Mouse (Mus musculus): ENCODE measurements around the gene B230104I21Rik. TPM values are rescaled to one million over a fixed set of nuclear protein-coding genes. Genes with fewer than 3 reads are reported as not detected.

The B230104I21Rik gene
- polyA plus RNA-seq, 1 experiment from 2014 or later, result 0.27 TPM

DNA sequence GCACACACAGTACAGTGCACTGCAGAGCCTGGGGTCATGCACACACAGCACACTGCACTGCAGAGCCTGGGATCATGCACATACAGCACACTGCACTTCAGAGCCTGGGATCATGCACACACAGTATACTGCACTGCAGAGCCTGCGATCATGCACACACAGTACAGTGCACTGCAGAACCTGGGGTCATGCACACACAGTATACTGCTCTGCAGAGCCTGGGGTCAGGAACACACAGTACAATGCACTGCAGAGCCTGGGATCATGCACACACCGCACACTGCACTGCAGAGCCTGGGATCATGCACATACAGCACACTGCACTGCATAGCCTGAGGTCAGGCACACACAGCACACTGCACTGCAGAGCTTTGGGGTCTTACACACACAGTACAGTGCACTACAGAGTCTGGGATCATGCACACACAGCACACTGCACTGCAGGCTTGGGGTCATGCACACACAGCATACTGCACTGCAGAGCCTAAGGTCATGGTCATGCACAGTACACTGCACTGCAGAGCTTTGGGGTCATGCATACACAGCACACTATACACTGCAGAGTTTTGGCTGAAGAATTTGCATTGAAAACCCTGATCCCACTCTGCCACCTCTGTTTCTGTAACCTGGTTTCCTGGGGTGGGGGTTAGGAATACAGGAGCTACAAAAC, 23.6 kb upstream of the B230104I21Rik start:
- DNase-seq (ENCODE audit: low spot score) (no peak), ATAC-seq (ENCODE audit: insufficient read depth, low FRiP score, low TSS enrichment) (no peak)
- Histone ChIP-seq H3K27ac (ENCODE audit: low read depth, low read length) (no peak overlapping the region), H3K4me1 (ENCODE audit: control insufficient read depth, insufficient read depth, low read length) (no peaks in the 10 kb centered on the region), H3K4me3 (ENCODE audit: low read depth, low read length) (no peak overlapping the region), H3K9ac (ENCODE audit: low read length) (no peak overlapping the region), H3K9me3 (ENCODE audit: control insufficient read depth, low read length) (no peaks in the 10 kb centered on the region), H3K36me3 (ENCODE audit: control insufficient read depth, insufficient read depth, low read length) (no peaks in the 10 kb centered on the region), H3K4me2 (ENCODE audit: low read depth) (no peak overlapping the region), H3K27me3 (ENCODE audit: control insufficient read depth, insufficient read depth, low read length) (no peaks in the 10 kb centered on the region)
- 88% methylated on average over 2 of the region's 2 CpGs for WGBS

DNA sequence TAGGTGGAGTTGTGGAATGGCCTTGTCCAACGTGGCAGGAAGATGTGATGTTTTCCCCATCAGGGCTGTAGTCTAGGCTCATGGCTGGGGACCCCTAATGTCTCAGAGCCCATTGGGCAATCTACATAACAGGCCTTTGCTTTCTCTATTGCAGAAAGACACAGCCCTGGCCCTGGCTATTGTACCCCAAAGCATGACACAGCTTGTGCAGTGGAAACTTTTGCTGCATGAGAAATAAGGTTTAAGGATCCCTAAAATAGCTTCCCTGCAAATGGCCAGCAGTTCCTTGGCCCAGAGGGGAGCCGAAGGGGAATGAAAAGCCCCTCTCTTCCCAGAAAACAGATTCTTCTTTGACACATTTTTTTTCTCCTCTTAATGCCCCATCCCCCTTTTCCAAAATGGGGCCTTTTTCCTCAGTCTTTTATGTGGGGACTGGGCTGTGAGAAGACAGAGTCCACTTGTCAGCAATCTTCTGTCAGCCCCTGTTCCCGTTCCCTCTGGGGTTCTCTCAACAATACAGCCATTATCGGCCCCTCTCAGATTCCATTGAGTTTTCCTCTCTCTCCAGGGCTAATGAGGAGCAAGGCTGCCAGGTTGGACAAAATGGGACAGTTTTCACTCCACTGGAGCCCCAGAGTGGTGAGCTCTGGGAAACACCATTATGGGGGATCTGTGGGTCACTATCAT, 22.8 kb upstream of the B230104I21Rik start:
- H3K4me3 ChIP-seq (ENCODE audit: low read depth, low read length), result no peak overlapping the region
- no peak overlapping the region for H3K27ac ChIP-seq (ENCODE audit: low read depth, low read length)
- H3K4me2 ChIP-seq (ENCODE audit: low read depth), result no peak overlapping the region
- H3K4me1 ChIP-seq (ENCODE audit: control insufficient read depth, insufficient read depth, low read length), result no peaks in the 10 kb centered on the region
- no peaks in the 10 kb centered on the region for H3K36me3 ChIP-seq (ENCODE audit: control insufficient read depth, insufficient read depth, low read length)
- no peak for ATAC-seq (ENCODE audit: insufficient read depth, low FRiP score, low TSS enrichment)
- no peak overlapping the region for H3K9ac ChIP-seq (ENCODE audit: low read length)
- 44% methylated on average over 4 of the region's 4 CpGs for WGBS
- H3K9me3 ChIP-seq (ENCODE audit: control insufficient read depth, low read length), result no peaks in the 10 kb centered on the region
- DNase-seq (ENCODE audit: low spot score), result no peak
- no peaks in the 10 kb centered on the region for H3K27me3 ChIP-seq (ENCODE audit: control insufficient read depth, insufficient read depth, low read length)

DNA sequence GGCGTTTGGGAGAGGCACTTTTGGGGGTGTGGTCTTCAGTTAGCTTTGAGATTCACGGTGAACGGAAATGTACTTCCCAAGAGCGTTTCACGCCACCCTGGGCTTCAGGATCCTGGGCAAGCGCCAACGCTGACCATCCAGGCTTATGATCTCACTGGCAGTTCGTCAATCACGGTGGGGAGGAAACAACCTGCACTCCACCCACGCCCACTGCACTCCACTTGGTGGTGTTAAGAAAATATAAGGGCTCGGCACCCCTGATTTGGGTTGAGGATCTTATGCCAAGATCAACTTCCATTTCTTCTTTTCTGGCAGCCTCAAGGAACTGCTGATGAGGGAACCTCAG, 22.3 kb upstream of the B230104I21Rik start:
- H3K36me3 ChIP-seq (ENCODE audit: control insufficient read depth, insufficient read depth, low read length), result no peaks in the 10 kb centered on the region
- no peak overlapping the region for H3K27ac ChIP-seq (ENCODE audit: low read depth, low read length)
- 71% methylated on average over 11 of the region's 11 CpGs for WGBS
- no peak for DNase-seq (ENCODE audit: low spot score)
- H3K27me3 ChIP-seq (ENCODE audit: control insufficient read depth, insufficient read depth, low read length), result no peaks in the 10 kb centered on the region
- no peak for ATAC-seq (ENCODE audit: insufficient read depth, low FRiP score, low TSS enrichment)
- H3K9ac ChIP-seq (ENCODE audit: low read length), result no peak overlapping the region
- H3K4me1 ChIP-seq (ENCODE audit: control insufficient read depth, insufficient read depth, low read length), result no peaks in the 10 kb centered on the region
- no peak overlapping the region for H3K4me3 ChIP-seq (ENCODE audit: low read depth, low read length)
- no peak overlapping the region for H3K4me2 ChIP-seq (ENCODE audit: low read depth)
- no peaks in the 10 kb centered on the region for H3K9me3 ChIP-seq (ENCODE audit: control insufficient read depth, low read length)

- Histone ChIP-seq H3K9ac (ENCODE audit: low read length) (no peak overlapping the region), H3K4me1 (ENCODE audit: control insufficient read depth, insufficient read depth, low read length) (peaks cover 13% of the 10 kb centered on the region), H3K27ac (ENCODE audit: low read depth, low read length) (no peak overlapping the region), H3K4me3 (ENCODE audit: low read depth, low read length) (no peak overlapping the region), H3K27me3 (ENCODE audit: control insufficient read depth, insufficient read depth, low read length) (peaks cover 10% of the 10 kb centered on the region; the same call in 1 of the 2 replicates), H3K36me3 (ENCODE audit: control insufficient read depth, insufficient read depth, low read length) (no peaks in the 10 kb centered on the region), H3K9me3 (ENCODE audit: control insufficient read depth, low read length) (no peaks in the 10 kb centered on the region), H3K4me2 (ENCODE audit: low read depth) (no peak overlapping the region)
- 50% methylated on average over 4 of the region's 4 CpGs for whole genome bisulfite sequencing
- DNase-seq (ENCODE audit: low spot score), result no peak
- ATAC-seq (ENCODE audit: insufficient read depth, low FRiP score, low TSS enrichment), result no peak
Measured at GRCm38 (mm10) chr4:154325410-154325809, 10.5 kb upstream of the B230104I21Rik start.

- DNase-seq (ENCODE audit: low spot score), result no peak
- 9% methylated on average over 10 of the region's 20 CpGs for WGBS
- Histone ChIP-seq H3K4me2 (ENCODE audit: low read depth) (no peak overlapping the region), H3K27me3 (ENCODE audit: control insufficient read depth, insufficient read depth, low read length) (peaks cover 10% of the 10 kb centered on the region; the same call in 1 of the 2 replicates), H3K9ac (ENCODE audit: low read length) (no peak overlapping the region), H3K36me3 (ENCODE audit: control insufficient read depth, insufficient read depth, low read length) (no peaks in the 10 kb centered on the region), H3K9me3 (ENCODE audit: control insufficient read depth, low read length) (no peaks in the 10 kb centered on the region), H3K4me1 (ENCODE audit: control insufficient read depth, insufficient read depth, low read length) (peaks cover 40% of the 10 kb centered on the region), H3K27ac (ENCODE audit: low read depth, low read length) (no peak overlapping the region), H3K4me3 (ENCODE audit: low read depth, low read length) (no peak overlapping the region)
- ATAC-seq (ENCODE audit: insufficient read depth, low FRiP score, low TSS enrichment), result no peak
Measured at GRCm38 (mm10) chr4:154328431-154328830, 7.5 kb upstream of the B230104I21Rik start.

GRCm38 (mm10) chr4:154328836-154329235, 7.1 kb upstream of the B230104I21Rik start:
- peak; percentile 53; the same call in 1 of the 2 replicates for ATAC-seq (ENCODE audit: insufficient read depth, low FRiP score, low TSS enrichment)
- peaks cover 10% of the 10 kb centered on the region; the same call in 1 of the 2 replicates for H3K27me3 ChIP-seq (ENCODE audit: control insufficient read depth, insufficient read depth, low read length)

DNA sequence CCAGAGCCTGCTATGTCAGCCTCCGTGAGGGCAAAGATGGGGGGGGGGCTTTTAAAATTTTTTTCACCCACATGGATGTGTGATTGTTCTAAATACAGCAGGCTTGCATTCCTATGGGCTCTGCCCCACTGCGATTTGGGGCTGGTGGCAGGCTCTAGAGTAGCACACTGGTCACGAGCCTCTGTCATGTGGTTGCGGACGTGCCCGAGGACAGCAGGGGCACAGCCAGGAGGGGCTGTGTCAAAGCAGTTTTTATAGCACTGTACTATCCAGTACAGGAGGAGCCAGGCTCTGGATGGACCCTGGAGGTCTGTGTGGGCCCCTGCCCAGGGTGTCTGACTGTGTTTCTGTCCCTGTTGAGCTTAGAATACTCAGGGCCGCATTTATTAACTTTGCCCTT, 5.9 kb upstream of the B230104I21Rik start:
- H3K9ac ChIP-seq (ENCODE audit: low read length), result no peak overlapping the region
- peaks cover 52% of the 10 kb centered on the region for H3K4me1 ChIP-seq (ENCODE audit: control insufficient read depth, insufficient read depth, low read length)
- H3K4me3 ChIP-seq (ENCODE audit: low read depth, low read length), result no peak overlapping the region
- H3K27ac ChIP-seq (ENCODE audit: low read depth, low read length), result no peak overlapping the region; the same call in 1 of the 2 replicates
- no peaks in the 10 kb centered on the region for H3K36me3 ChIP-seq (ENCODE audit: control insufficient read depth, insufficient read depth, low read length)
- no peak overlapping the region for H3K4me2 ChIP-seq (ENCODE audit: low read depth)
- H3K27me3 ChIP-seq (ENCODE audit: control insufficient read depth, insufficient read depth, low read length), result peaks cover 10% of the 10 kb centered on the region; the same call in 1 of the 2 replicates
- 78% methylated on average over 7 of the region's 7 CpGs for WGBS
- DNase-seq (ENCODE audit: low spot score) (no peak), ATAC-seq (ENCODE audit: insufficient read depth, low FRiP score, low TSS enrichment) (no peak)
- no peaks in the 10 kb centered on the region for H3K9me3 ChIP-seq (ENCODE audit: control insufficient read depth, low read length)

More at GRCm38 (mm10) chr4:154328836-154329235, 7.1 kb upstream of the B230104I21Rik start:
- DNase-seq (ENCODE audit: low spot score), result peak; percentile 83
- no peak overlapping the region for H3K4me2 ChIP-seq (ENCODE audit: low read depth)
- peaks cover 45% of the 10 kb centered on the region for H3K4me1 ChIP-seq (ENCODE audit: control insufficient read depth, insufficient read depth, low read length)
- H3K27ac ChIP-seq (ENCODE audit: low read depth, low read length), result no peak overlapping the region
- H3K36me3 ChIP-seq (ENCODE audit: control insufficient read depth, insufficient read depth, low read length), result no peaks in the 10 kb centered on the region
- H3K9me3 ChIP-seq (ENCODE audit: control insufficient read depth, low read length), result no peaks in the 10 kb centered on the region
- 4% methylated on average over 6 of the region's 6 CpGs for WGBS
- no peak overlapping the region for H3K4me3 ChIP-seq (ENCODE audit: low read depth, low read length)
- H3K9ac ChIP-seq (ENCODE audit: low read length), result no peak overlapping the region

- Histone ChIP-seq H3K9me3 (ENCODE audit: control insufficient read depth, low read length) (no peaks in the 10 kb centered on the region), H3K36me3 (ENCODE audit: control insufficient read depth, insufficient read depth, low read length) (no peaks in the 10 kb centered on the region), H3K4me1 (ENCODE audit: control insufficient read depth, insufficient read depth, low read length) (peaks cover 63% of the 10 kb centered on the region), H3K27me3 (ENCODE audit: control insufficient read depth, insufficient read depth, low read length) (peaks cover 10% of the 10 kb centered on the region; the same call in 1 of the 2 replicates), H3K4me3 (ENCODE audit: low read depth, low read length) (no peak overlapping the region), H3K4me2 (ENCODE audit: low read depth) (peak overlapping the region; percentile 10; the same call in 1 of the 2 replicates), H3K9ac (ENCODE audit: low read length) (peak overlapping the region; percentile 42), H3K27ac (ENCODE audit: low read depth, low read length) (peak overlapping the region; percentile 82)
- 13% methylated on average over 12 of the region's 12 CpGs for WGBS
- DNase-seq (ENCODE audit: low spot score) (peak; percentile 68), ATAC-seq (ENCODE audit: insufficient read depth, low FRiP score, low TSS enrichment) (peak; percentile 46)
Measured at GRCm38 (mm10) chr4:154331271-154331670, 4.7 kb upstream of the B230104I21Rik start.

Data from neural tube, embryonic 11.5 days (tissue).